Comparison of ENCODE assay signal across 21 mouse cellular contexts in the genomic region with DNA sequence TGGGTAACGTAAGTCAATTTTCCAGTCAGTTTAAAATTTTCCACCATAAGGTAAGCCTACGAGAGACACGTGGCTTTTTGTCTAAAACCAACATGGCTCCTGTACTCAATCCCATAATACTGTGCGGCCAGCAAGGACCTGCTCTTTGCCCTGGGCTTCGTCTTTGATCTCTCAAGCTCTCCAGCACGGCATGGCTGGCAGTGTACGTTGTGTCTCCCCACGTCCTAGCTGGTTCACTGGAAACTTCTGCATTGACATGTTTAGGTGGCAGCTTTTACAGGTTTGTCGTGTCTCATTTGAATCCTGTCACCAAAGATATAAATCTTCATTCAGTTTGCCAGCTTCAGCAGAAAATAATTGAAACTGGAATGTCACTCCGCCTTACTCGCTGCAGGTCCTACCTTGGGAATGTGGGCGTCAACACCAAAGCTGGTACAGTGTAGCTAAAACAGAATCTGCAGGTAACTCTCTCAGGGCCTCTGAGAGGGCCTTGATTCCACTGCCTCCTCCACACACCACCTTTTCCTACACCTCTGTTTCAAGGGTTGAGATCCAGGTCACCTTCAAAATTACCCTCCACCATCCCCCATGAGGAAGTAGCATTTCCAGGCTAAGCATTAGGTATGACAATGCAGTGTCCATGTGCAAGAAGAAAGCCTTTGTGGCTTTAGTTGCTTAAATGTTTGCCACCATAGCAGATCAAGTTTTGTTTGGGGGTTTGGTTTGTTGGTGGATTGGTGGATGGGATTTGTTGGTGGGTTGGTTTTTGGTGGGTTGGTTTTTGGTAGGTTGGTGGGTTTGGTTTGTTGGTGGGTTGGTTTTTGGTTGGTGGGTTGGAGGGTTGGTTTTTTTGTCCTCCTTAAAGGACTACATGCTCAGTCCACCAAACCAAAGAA.
"Had no signal": no experiment of that assay in that cellular context is flagged by ENCODE, and none has a peak within 500 bp of the region (broad histone marks: within the 10 kb centered on the region; RNA-seq: fewer than 3 reads in every experiment).

No protein-coding gene starts in this region.

- H3K36me3 ChIP-seq: liver, embryonic 13.5 days; midbrain, embryonic 12.5 days; midbrain, embryonic 15.5 days; neural tube, embryonic 12.5 days; neural tube, embryonic 15.5 days; stomach, embryonic 15.5 days had no signal

- H3K27ac ChIP-seq: kidney, embryonic 15.5 days; limb, embryonic 13.5 days; liver, embryonic 13.5 days; midbrain, embryonic 12.5 days; midbrain, embryonic 15.5 days; neural tube, embryonic 12.5 days; neural tube, embryonic 15.5 days; stomach, embryonic 15.5 days had no signal

- DNase-seq: kidney, adult 8-10 months; kidney, postnatal 10 days; kidney, postnatal 36 days; left cerebral cortex, postnatal 4 days; liver, embryonic 13.5 days; lung, adult 2 months; lung, postnatal 14 days; lung, postnatal 4 days; right cerebral cortex, adult 18-20 months; right cerebral cortex, postnatal 14 days; right cerebral cortex, postnatal 4 days; spleen, adult 18-20 months; thymus, adult 18-20 months; thymus, postnatal 36 days had no signal

- H3K4me3 ChIP-seq: kidney, embryonic 15.5 days; limb, embryonic 13.5 days; liver, embryonic 13.5 days; midbrain, embryonic 12.5 days; midbrain, embryonic 15.5 days; neural tube, embryonic 12.5 days; neural tube, embryonic 15.5 days; stomach, embryonic 15.5 days had no signal

- H3K4me2 ChIP-seq: kidney, embryonic 15.5 days; limb, embryonic 13.5 days; liver, embryonic 13.5 days; midbrain, embryonic 12.5 days; midbrain, embryonic 15.5 days; neural tube, embryonic 12.5 days; neural tube, embryonic 15.5 days; stomach, embryonic 15.5 days had no signal

- H3K27me3 ChIP-seq: kidney, embryonic 15.5 days; limb, embryonic 13.5 days; liver, embryonic 13.5 days; midbrain, embryonic 12.5 days; midbrain, embryonic 15.5 days; neural tube, embryonic 12.5 days; neural tube, embryonic 15.5 days; stomach, embryonic 15.5 days had no signal

- ATAC-seq: midbrain, embryonic 15.5 days had no signal

- H3K9me3 ChIP-seq: kidney, embryonic 15.5 days; limb, embryonic 13.5 days; liver, embryonic 13.5 days; midbrain, embryonic 12.5 days; midbrain, embryonic 15.5 days; neural tube, embryonic 12.5 days; neural tube, embryonic 15.5 days; stomach, embryonic 15.5 days had no signal

- H3K4me1 ChIP-seq: kidney, embryonic 15.5 days; limb, embryonic 13.5 days; liver, embryonic 13.5 days; midbrain, embryonic 12.5 days; midbrain, embryonic 15.5 days; neural tube, embryonic 12.5 days; neural tube, embryonic 15.5 days; stomach, embryonic 15.5 days had no signal

- H3K9ac ChIP-seq: kidney, embryonic 15.5 days; limb, embryonic 13.5 days; liver, embryonic 13.5 days; midbrain, embryonic 12.5 days; midbrain, embryonic 15.5 days; neural tube, embryonic 12.5 days; neural tube, embryonic 15.5 days; stomach, embryonic 15.5 days had no signal
